Mouse (Mus musculus) megakaryocyte, embryonic 14.5 days (primary cell): ENCODE results near the gene Abca13.

Experiments used
- FLI1 ChIP-seq: IDR thresholded peaks from 2 replicates; pipeline ENCODE4 v1.6.1; 2012; ENCODE audit warnings: low read length, inconsistent platforms, mixed read lengths
- GATA1 ChIP-seq: IDR thresholded peaks from 3 replicates; pipeline ENCODE4 v1.6.1; 2012; ENCODE audit warnings: mixed read lengths, low read length, inconsistent platforms, borderline replicate concordance

DNA sequence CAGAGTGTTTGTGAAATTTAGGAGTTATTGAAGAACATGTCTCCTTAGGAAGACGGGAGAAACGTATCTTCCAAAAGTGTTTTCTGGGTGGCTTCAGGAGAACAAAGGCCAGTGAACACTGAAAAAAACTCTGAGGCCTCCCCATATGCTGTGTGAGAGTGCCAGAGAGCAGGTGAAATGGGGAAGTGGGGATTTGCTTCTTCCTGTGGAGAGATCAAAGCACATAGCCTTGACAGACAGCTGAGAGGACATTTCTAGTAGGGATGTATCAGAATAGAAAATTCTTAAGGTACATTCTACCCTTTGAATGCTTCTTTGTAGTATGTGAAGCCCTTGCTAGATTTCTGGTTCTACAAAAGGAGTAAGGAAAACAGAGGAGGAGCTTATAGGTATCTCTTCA lies 424.4 kb downstream of the Abca13 start:
- TF ChIP-seq GATA1 (no peak), FLI1 (no peak)
